Mouse (Mus musculus): ENCODE results near the gene Prss33.
A peak's percentile ranks its signal among the peaks of the same experiment; 100 is the strongest.

Prss33 gene

DNA sequence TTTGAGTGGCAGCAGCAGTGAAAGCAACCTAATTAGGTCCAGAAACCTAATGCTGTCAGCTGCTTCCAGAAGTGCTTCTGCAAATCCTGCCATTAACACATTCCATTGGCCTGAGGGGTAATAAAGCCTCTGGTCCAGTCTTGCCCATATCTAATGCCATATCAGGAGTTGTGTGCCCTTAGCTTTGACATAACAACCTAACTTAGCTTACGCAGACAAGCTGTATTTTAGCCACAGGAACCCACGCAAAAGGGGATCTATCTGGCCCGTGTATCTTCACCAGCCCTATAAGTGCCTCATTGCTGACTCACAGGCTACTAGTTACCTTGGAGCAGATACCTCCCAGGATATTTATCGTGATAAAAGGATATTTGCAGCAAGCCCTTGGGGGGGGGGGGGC, 10.3 kb downstream of the Prss33 start:
- peak; percentile 21 for DNase-seq (ENCODE audit: low read depth)

DNA sequence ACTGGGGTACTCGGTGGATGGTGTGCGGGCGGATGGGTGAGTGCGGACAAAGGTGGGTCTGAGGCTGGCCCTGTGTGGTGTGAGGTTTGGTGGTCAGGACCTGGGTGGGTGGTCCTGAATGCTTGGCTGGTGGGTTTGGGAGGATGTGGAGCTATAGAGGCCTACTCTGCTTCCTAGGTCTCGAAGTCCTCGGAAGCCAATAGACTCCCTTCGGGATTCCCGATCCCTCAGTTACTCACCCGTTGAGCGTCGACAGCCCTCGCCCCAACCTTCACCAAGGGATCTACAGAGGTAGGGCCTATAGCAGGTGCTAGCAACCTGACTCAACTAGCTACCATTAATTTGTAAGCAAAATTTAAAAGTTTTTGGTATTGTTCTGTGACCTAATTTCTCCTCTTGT, 12.2 kb downstream of the Prss33 start:
- peak; percentile 18 for DNase-seq (ENCODE audit: low read depth)

DNA sequence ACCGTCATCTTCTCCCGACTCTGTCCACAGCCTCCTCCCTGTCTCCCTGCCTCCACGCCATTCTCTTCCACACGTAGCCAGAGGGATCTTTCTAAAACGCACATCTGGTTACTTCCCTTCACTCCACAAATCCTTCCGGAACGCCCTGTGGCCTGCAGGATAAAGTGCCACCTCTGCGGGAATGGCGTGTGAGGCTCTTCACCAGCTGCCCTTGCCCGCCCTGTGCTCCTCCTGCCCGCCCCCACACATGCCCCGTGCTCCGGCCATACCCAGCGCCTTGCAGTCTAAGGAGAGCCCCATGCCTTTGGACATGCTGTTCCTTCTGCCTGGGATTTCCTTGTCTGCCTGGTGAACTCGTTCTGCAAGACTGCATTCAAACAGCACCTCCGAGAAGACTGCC, 12.8 kb downstream of the Prss33 start:
- no peak for DNase-seq (ENCODE audit: low read depth)

GRCm38 (mm10) chr17:23822094-23822493, 13.8 kb downstream of the Prss33 start:
- peak; percentile 22 for DNase-seq (ENCODE audit: low read depth)

DNA sequence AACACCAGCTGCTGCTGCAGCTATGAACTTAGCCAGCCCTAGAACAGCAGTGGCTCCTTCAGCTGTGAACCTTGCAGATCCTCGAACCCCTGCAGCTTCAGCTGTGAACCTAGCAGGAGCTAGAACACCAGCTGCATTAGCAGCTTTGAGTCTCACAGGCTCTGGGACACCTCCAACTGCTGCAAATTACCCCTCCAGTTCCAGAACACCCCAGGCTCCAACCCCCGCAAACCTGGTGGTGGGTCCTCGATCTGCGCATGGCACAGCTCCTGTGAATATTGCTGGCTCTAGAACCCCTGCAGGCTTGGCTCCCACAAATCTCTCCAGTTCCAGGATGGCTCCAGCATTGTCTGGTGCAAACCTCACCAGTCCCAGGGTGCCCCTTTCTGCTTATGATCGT, 15.1 kb downstream of the Prss33 start:
- DNase-seq (ENCODE audit: low read depth), result no peak

- no peak for DNase-seq (ENCODE audit: low read depth)
Measured at GRCm38 (mm10) chr17:23819235-23819634, 16.6 kb downstream of the Prss33 start.

- DNase-seq (ENCODE audit: low read depth), result peak; percentile 24
Measured at GRCm38 (mm10) chr17:23818579-23818978, 17.3 kb downstream of the Prss33 start.

DNA sequence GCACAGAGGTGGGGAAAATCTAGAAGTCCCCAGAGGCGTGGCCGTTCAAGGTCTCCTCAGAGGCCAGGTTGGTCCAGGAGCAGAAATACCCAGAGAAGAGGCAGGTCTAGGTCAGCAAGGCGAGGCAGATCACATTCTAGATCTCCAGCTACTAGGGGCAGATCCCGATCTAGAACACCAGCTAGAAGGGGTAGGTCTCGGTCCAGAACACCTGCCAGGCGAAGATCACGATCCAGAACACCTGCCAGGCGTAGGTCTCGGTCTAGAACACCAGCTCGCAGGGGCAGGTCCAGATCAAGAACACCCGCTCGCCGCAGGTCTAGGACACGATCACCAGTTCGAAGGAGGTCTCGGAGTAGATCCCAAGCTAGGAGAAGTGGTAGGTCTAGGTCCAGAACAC, 20.2 kb downstream of the Prss33 start:
- DNase-seq (ENCODE audit: low read depth), result no peak

DNA sequence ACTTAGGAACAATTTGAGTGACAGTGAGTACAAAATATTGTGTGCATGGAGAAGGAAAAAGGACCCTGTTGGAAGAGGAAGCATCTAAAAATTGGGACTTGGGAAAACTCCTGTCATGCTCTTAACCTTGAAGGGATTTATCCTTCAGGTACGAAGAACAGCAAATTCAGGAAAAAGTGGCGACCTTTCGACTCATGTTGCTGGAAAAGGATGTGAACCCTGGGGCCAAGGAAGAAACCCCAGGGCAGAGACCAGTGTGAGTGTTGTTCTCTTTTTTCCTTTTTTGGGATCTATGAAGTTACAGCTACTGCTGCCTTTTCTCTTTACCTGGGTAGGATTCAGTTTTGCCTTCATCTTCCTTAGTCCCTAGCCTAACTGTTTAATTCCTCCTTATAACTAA, 27.9 kb downstream of the Prss33 start:
- DNase-seq (ENCODE audit: low read depth), result no peak

DNA sequence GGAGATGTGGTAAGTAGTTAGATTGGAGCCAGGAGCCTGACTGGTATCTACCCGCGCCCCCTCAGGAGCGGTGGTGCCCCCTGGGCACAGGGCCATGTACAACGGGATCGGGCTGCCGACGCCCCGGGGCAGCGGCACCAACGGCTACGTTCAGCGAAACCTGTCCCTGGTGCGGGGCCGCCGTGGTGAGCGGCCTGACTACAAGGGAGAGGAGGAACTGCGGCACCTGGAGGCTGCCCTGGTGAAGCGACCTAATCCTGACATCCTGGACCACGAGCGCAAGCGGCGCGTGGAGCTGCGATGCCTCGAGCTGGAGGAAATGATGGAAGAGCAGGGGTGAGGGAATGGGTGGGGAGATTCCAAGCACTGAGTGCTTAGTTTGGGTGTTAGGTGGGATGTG, 29.0 kb downstream of the Prss33 start:
- DNase-seq (ENCODE audit: low read depth), result peak; percentile 62

- DNase-seq (ENCODE audit: low read depth), result peak; percentile 83
Measured at GRCm38 (mm10) chr17:23804426-23805085, 31.3 kb downstream of the Prss33 start.

- peak; percentile 92 for DNase-seq (ENCODE audit: low read depth)
Measured at GRCm38 (mm10) chr17:23803366-23804041, 32.4 kb downstream of the Prss33 start.

DNA sequence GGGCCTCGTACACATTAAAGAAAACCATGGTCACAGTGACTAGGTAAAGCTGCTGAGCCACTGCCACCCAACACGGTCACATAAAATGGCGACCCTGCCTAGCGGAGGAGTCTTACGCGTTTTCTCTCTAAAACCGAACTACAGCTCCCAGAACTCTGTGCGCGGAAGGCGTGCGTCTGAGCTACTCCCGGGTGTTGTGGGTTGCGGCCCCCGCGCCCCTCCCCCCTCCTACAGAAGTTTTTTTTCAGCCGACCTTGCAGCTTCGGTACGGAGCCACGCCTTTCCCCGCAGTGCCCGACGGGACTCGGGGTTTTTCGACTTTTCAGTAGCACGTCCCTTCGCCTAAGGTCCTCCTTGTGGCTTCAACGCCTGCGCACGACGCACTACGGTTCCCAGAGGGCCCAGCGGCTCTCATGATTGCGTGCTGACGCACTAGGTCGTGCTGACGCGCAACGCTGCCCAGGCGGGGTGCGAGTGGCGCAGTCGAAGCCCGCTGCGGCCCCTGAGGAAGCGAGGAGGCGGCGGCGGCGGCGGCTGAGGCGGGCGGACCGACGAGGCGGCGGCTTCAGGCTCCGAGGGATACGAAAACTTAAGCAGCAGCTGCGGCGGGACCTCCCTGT, 33.0 kb downstream of the Prss33 start:
- DNase-seq (ENCODE audit: low read depth), result peak; percentile 99

DNA sequence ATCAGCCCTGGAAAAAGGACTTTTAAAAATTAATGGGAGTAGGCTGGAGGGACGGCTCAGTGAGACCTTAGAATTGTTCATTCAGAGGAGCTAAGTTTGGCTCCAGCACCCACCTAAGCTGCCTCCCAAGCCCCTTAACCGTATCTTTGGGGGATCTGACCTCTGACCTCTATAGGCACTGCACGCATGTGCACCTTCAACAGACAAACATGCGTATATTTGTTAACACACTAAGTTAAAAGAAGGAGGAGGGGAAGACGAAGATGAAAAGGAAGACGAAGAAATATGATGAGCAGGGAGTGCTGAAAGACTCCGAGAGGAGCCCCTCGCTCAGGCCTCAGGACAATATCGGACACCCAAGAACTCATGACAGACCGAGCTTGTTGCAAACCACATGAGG, 34.2 kb downstream of the Prss33 start:
- no peak for DNase-seq (ENCODE audit: low read depth)

- peak; percentile 71 for DNase-seq (ENCODE audit: low read depth)
Measured at GRCm38 (mm10) chr17:23797316-23797715, 38.5 kb downstream of the Prss33 start.

GRCm38 (mm10) chr17:23795323-23795722, 40.5 kb downstream of the Prss33 start:
- DNase-seq (ENCODE audit: low read depth), result no peak

DNA sequence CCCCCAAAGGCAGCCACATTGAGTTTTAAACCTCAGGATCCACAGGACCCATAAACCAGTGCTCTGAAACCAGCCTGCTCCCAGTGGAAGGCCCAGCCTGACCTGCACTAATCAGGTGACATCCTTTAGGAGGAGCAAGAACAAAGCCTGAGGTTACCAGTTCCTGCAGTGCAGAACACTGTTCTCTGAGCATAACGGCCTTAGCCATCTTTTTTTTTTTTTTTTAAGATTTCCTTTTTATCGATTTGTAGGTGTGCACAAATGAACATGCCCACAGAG, 44.8 kb downstream of the Prss33 start:
- peak; percentile 57 for DNase-seq (ENCODE audit: low read depth)

GRCm38 (mm10) chr17:23790269-23791078, 45.4 kb downstream of the Prss33 start, which contains the start of gene Srrm2:
TSS of gene Srrm2 (plus strand) at chr17:23790532.
- DNase-seq (ENCODE audit: low read depth), result peak; percentile 69

DNA sequence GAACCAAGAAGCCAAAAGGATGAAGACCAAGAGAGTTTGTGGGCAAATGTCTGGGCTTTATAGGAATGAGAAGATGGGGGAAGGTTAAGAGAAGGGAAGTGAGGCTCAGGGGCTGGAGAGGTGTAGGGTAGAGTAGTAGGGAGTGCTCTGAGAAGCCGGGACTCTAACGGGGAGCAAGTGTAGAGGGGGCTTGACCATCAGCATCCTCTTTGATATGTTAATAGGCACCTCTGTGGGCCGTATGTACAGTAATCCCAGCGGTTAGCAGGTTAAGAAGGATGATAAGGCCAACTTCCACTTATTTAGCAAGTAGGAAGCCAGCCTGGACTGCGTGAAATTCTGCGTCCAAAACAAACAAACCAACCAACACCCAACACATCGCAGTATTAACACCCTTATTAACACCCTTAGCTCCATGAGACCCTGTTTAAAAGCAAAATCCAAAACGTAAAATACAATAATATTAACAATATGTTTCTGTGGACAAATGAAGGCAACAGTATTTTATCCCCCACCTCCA, 46.0 kb downstream of the Prss33 start:
- DNase-seq (ENCODE audit: low read depth), result no peak

DNA sequence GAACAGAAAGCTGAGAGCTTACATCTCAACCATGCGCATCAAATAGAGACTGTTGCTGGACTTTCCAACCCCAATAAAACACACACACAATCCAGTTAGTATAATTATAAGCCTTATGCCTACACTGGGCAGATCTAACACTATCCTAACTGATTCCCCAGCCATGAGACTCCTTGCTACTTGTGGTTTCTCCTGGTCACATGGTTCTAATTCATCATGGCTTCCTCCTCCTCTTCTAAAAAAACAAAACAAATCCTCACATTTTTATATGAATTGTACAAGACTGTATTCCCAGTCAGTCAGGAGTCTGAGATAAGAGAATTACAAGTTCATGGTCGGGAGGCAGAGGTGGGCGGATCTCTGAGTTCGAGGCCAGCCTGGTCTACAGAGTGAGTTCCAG, 46.9 kb downstream of the Prss33 start:
- DNase-seq (ENCODE audit: low read depth), result no peak

DNA sequence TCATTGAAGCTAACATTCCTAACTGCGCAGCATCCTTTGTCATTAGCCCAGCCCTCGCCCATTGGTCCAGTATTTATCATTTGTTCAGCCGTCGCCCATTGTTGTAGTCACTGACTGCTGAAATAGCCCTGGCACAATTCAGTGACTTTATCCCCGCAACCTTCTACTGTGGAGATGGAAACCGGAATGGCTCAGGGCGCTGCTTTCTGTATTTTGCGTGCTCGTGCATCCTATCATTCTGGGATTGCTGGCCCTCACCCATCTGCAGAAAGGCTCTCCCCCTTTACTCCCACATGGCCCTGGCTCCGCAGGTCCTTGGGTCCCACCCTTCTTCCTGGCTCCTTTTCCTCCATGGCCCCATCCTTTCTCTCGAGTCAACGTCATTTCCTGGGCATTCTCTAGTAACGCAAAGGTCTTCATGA, 49.3 kb downstream of the Prss33 start:
- no peak for DNase-seq (ENCODE audit: low read depth)

All from induced T-regulatory cell, adult 2 months (primary cell).